Mouse (Mus musculus): Measurements from ENCODE around the gene 9230112D13Rik. TPM values are rescaled to one million over a fixed set of nuclear protein-coding genes. Genes with fewer than 3 reads are reported as not detected.

The 9230112D13Rik gene
- not detected in 2 replicates for polyA plus RNA-seq (2014; fragmentation: Nextera tagmentation; extraction: Ambion mirVana)

GRCm38 (mm10) chr14:34522701-34523100 is at the start of gene 9230112D13Rik:
TSS of gene 9230112D13Rik (minus strand) at chr14:34522801.
- Histone ChIP-seq H3K36me3 (ENCODE audit: control insufficient read depth, insufficient read depth, low read length) (no peaks in the 10 kb centered on the region), H3K4me1 (replicated peaks; ENCODE audit: control insufficient read depth, insufficient read depth, low read length) (no peaks in the 10 kb centered on the region), H3K27ac (ENCODE audit: low read depth, low read length) (no peak within 1 kb of the TSS), H3K27me3 (ENCODE audit: control insufficient read depth, insufficient read depth, low read length) (no peaks in the 10 kb centered on the region), H3K9ac (ENCODE audit: low read depth, low read length) (no peak within 1 kb of the TSS), H3K4me2 (replicated peaks; ENCODE audit: low read depth, low read length) (no peak within 1 kb of the TSS), H3K4me3 (ENCODE audit: low read depth, low read length) (no peak within 1 kb of the TSS), H3K9me3 (ENCODE audit: control insufficient read depth, low read length) (no peaks in the 10 kb centered on the region)
- DNase-seq (ENCODE audit: low spot score) (no peak), ATAC-seq (ENCODE audit: low FRiP score) (no peak)
- 93% methylated on average over 8 of the region's 8 CpGs for WGBS

GRCm38 (mm10) chr14:34571610-34572387 is 49.2 kb upstream of the 9230112D13Rik start:
- WGBS = 91% methylated on average over 17 of the region's 17 CpGs
- DNase-seq (ENCODE audit: low spot score) = no peak
- Histone ChIP-seq H3K27ac (ENCODE audit: low read depth, low read length) (no peak overlapping the region), H3K9ac (ENCODE audit: low read depth, low read length) (no peak overlapping the region), H3K4me2 (replicated peaks; ENCODE audit: low read depth, low read length) (no peak overlapping the region), H3K9me3 (ENCODE audit: control insufficient read depth, low read length) (no peaks in the 10 kb centered on the region), H3K4me3 (ENCODE audit: low read depth, low read length) (no peak overlapping the region), H3K27me3 (ENCODE audit: control insufficient read depth, insufficient read depth, low read length) (no peaks in the 10 kb centered on the region), H3K4me1 (replicated peaks; ENCODE audit: control insufficient read depth, insufficient read depth, low read length) (no peaks in the 10 kb centered on the region), H3K36me3 (ENCODE audit: control insufficient read depth, insufficient read depth, low read length) (no peaks in the 10 kb centered on the region)
- ATAC-seq (ENCODE audit: low FRiP score) = no peak

- WGBS = 95% methylated on average over 4 of the region's 4 CpGs
Measured at GRCm38 (mm10) chr14:34570903-34571302, 48.3 kb upstream of the 9230112D13Rik start.

GRCm38 (mm10) chr14:34570294-34570693 is 47.7 kb upstream of the 9230112D13Rik start:
- Histone ChIP-seq H3K27me3 (ENCODE audit: control insufficient read depth, insufficient read depth, low read length) (no peaks in the 10 kb centered on the region), H3K9ac (ENCODE audit: low read depth, low read length) (no peak overlapping the region), H3K4me3 (ENCODE audit: low read depth, low read length) (no peak overlapping the region), H3K36me3 (ENCODE audit: control insufficient read depth, insufficient read depth, low read length) (no peaks in the 10 kb centered on the region), H3K9me3 (ENCODE audit: control insufficient read depth, low read length) (no peaks in the 10 kb centered on the region), H3K4me2 (replicated peaks; ENCODE audit: low read depth, low read length) (peak overlapping the region; percentile 41; the same call in 1 of the 2 replicates), H3K27ac (ENCODE audit: low read depth, low read length) (no peak overlapping the region), H3K4me1 (replicated peaks; ENCODE audit: control insufficient read depth, insufficient read depth, low read length) (no peaks in the 10 kb centered on the region)
- ATAC-seq (ENCODE audit: low FRiP score) = peak; percentile 80
- DNase-seq (ENCODE audit: low spot score) = peak; percentile 86
- under 1% methylated on average over 6 of the region's 6 CpGs for WGBS

More at GRCm38 (mm10) chr14:34570903-34571302, 48.3 kb upstream of the 9230112D13Rik start:
- Histone ChIP-seq H3K4me3 (ENCODE audit: low read depth, low read length) (no peak overlapping the region), H3K36me3 (ENCODE audit: control insufficient read depth, insufficient read depth, low read length) (no peaks in the 10 kb centered on the region), H3K4me2 (replicated peaks; ENCODE audit: low read depth, low read length) (no peak overlapping the region), H3K9me3 (ENCODE audit: control insufficient read depth, low read length) (no peaks in the 10 kb centered on the region), H3K9ac (ENCODE audit: low read depth, low read length) (no peak overlapping the region), H3K27me3 (ENCODE audit: control insufficient read depth, insufficient read depth, low read length) (no peaks in the 10 kb centered on the region), H3K27ac (ENCODE audit: low read depth, low read length) (no peak overlapping the region), H3K4me1 (replicated peaks; ENCODE audit: control insufficient read depth, insufficient read depth, low read length) (no peaks in the 10 kb centered on the region)
- DNase-seq (ENCODE audit: low spot score) (no peak), ATAC-seq (ENCODE audit: low FRiP score) (no peak)

GRCm38 (mm10) chr14:34569534-34570194 is 47.1 kb upstream of the 9230112D13Rik start:
- Histone ChIP-seq H3K27ac (ENCODE audit: low read depth, low read length) (no peak overlapping the region), H3K4me1 (replicated peaks; ENCODE audit: control insufficient read depth, insufficient read depth, low read length) (no peaks in the 10 kb centered on the region), H3K36me3 (ENCODE audit: control insufficient read depth, insufficient read depth, low read length) (no peaks in the 10 kb centered on the region), H3K27me3 (ENCODE audit: control insufficient read depth, insufficient read depth, low read length) (no peaks in the 10 kb centered on the region), H3K9ac (ENCODE audit: low read depth, low read length) (no peak overlapping the region; the same call in 1 of the 2 replicates), H3K4me3 (ENCODE audit: low read depth, low read length) (peak overlapping the region; percentile 17; the same call in 1 of the 2 replicates), H3K4me2 (replicated peaks; ENCODE audit: low read depth, low read length) (peak overlapping the region; percentile 41), H3K9me3 (ENCODE audit: control insufficient read depth, low read length) (no peaks in the 10 kb centered on the region)
- peak; percentile 20 for DNase-seq (ENCODE audit: low spot score)
- no peak for ATAC-seq (ENCODE audit: low FRiP score)
- 35% methylated on average over 27 of the region's 27 CpGs for WGBS

GRCm38 (mm10) chr14:34568626-34569025 is 46.0 kb upstream of the 9230112D13Rik start:
- H3K4me2 ChIP-seq (replicated peaks; ENCODE audit: low read depth, low read length) = no peak overlapping the region
- ATAC-seq (ENCODE audit: low FRiP score) (no peak), DNase-seq (ENCODE audit: low spot score) (no peak)
- H3K9ac ChIP-seq (ENCODE audit: low read depth, low read length) = no peak overlapping the region
- H3K36me3 ChIP-seq (ENCODE audit: control insufficient read depth, insufficient read depth, low read length) = no peaks in the 10 kb centered on the region
- H3K4me3 ChIP-seq (ENCODE audit: low read depth, low read length) = no peak overlapping the region
- no peaks in the 10 kb centered on the region for H3K4me1 ChIP-seq (replicated peaks; ENCODE audit: control insufficient read depth, insufficient read depth, low read length)
- H3K27me3 ChIP-seq (ENCODE audit: control insufficient read depth, insufficient read depth, low read length) = no peaks in the 10 kb centered on the region
- 81% methylated on average over 4 of the region's 4 CpGs for WGBS
- no peak overlapping the region for H3K27ac ChIP-seq (ENCODE audit: low read depth, low read length)
- H3K9me3 ChIP-seq (ENCODE audit: control insufficient read depth, low read length) = no peaks in the 10 kb centered on the region

- Histone ChIP-seq H3K4me1 (replicated peaks; ENCODE audit: control insufficient read depth, insufficient read depth, low read length) (no peaks in the 10 kb centered on the region), H3K36me3 (ENCODE audit: control insufficient read depth, insufficient read depth, low read length) (no peaks in the 10 kb centered on the region), H3K4me3 (ENCODE audit: low read depth, low read length) (no peak overlapping the region), H3K4me2 (replicated peaks; ENCODE audit: low read depth, low read length) (no peak overlapping the region), H3K9ac (ENCODE audit: low read depth, low read length) (no peak overlapping the region), H3K27ac (ENCODE audit: low read depth, low read length) (no peak overlapping the region), H3K9me3 (ENCODE audit: control insufficient read depth, low read length) (no peaks in the 10 kb centered on the region), H3K27me3 (ENCODE audit: control insufficient read depth, insufficient read depth, low read length) (no peaks in the 10 kb centered on the region)
- ATAC-seq (ENCODE audit: low FRiP score) = no peak
- no peak for DNase-seq (ENCODE audit: low spot score)
- WGBS = 69% methylated on average over 5 of the region's 5 CpGs
Measured at GRCm38 (mm10) chr14:34567697-34568096, 45.1 kb upstream of the 9230112D13Rik start.

- Histone ChIP-seq H3K4me2 (replicated peaks; ENCODE audit: low read depth, low read length) (no peak overlapping the region), H3K4me1 (replicated peaks; ENCODE audit: control insufficient read depth, insufficient read depth, low read length) (no peaks in the 10 kb centered on the region), H3K27ac (ENCODE audit: low read depth, low read length) (no peak overlapping the region), H3K9me3 (ENCODE audit: control insufficient read depth, low read length) (no peaks in the 10 kb centered on the region), H3K9ac (ENCODE audit: low read depth, low read length) (no peak overlapping the region), H3K4me3 (ENCODE audit: low read depth, low read length) (no peak overlapping the region), H3K36me3 (ENCODE audit: control insufficient read depth, insufficient read depth, low read length) (no peaks in the 10 kb centered on the region), H3K27me3 (ENCODE audit: control insufficient read depth, insufficient read depth, low read length) (no peaks in the 10 kb centered on the region)
- WGBS = 88% methylated on average over 7 of the region's 7 CpGs
- ATAC-seq (ENCODE audit: low FRiP score) (no peak), DNase-seq (ENCODE audit: low spot score) (no peak)
Measured at GRCm38 (mm10) chr14:34566530-34566929, 43.9 kb upstream of the 9230112D13Rik start.
